Mouse (Mus musculus) stomach, postnatal 0 days (tissue): ENCODE measurements around the gene Zbtb16. TPM values are rescaled to one million over a fixed set of nuclear protein-coding genes. Genes with fewer than 3 reads are reported as not detected.
A peak's percentile ranks its signal among the peaks of the same experiment; 100 is the strongest.

ENCODE experiments used
- ATAC-seq: fragments of 200-750 bp; cut with Nextera tagmentation; 2 replicates; pipeline ENCODE4 v1.8.0; 2017; ENCODE audit not compliant: low FRiP score, low TSS enrichment
- DNase-seq: peaks from one replicate; pipeline ENCODE4 v3.0.0-alpha.2; 2016; ENCODE audit warnings: low spot score
- H3K27ac ChIP-seq: fragments of 300-500 bp; sonication (generic); replicated peaks from 2 replicates; pipeline ENCODE4 v1.5.1; 2014; ENCODE audit warnings: mild to moderate bottlenecking, control low read depth
- H3K27me3 ChIP-seq: fragments of 300-500 bp; sonication (generic); 2 replicates; pipeline ENCODE4 v1.6.1; 2014; ENCODE audit warnings: low read length; ENCODE audit not compliant: control insufficient read depth, insufficient read depth
- H3K36me3 ChIP-seq: fragments of 300-500 bp; sonication (generic); 2 replicates; pipeline ENCODE4 v1.6.1; 2014; ENCODE audit warnings: low read length, mixed read lengths; ENCODE audit not compliant: control insufficient read depth, insufficient read depth
- H3K4me1 ChIP-seq: fragments of 300-500 bp; sonication (generic); replicated peaks from 2 replicates; pipeline ENCODE4 v1.6.1; 2014; ENCODE audit warnings: antibody characterized with exemption; ENCODE audit not compliant: control insufficient read depth, insufficient read depth
- H3K4me2 ChIP-seq: fragments of 300-500 bp; sonication (generic); replicated peaks from 2 replicates; pipeline ENCODE4 v1.6.1; 2014; ENCODE audit warnings: low read depth, mild to moderate bottlenecking, control low read depth, moderate library complexity
- H3K4me3 ChIP-seq: fragments of 300-500 bp; sonication (generic); 2 replicates; pipeline ENCODE4 v1.5.1; 2014; ENCODE audit warnings: low read depth, low read length, control low read depth
- H3K9ac ChIP-seq: fragments of 300-500 bp; sonication (generic); 2 replicates; pipeline ENCODE4 v1.6.1; 2014; ENCODE audit warnings: mild to moderate bottlenecking, low read length, control low read depth, mixed read lengths
- H3K9me3 ChIP-seq: fragments of 300-500 bp; sonication (generic); 2 replicates; pipeline ENCODE4 v1.6.1; 2016; ENCODE audit warnings: low read length; ENCODE audit not compliant: control insufficient read depth
- CTCF ChIP-seq: IDR thresholded peaks from 2 replicates; pipeline ENCODE4 v1.5.1; 2016; ENCODE audit warnings: antibody characterized with exemption, low read depth, mild to moderate bottlenecking, moderate library complexity
- EP300 ChIP-seq: optimal IDR thresholded peaks from 2 replicates; pipeline ENCODE3; 2016; ENCODE audit warnings: antibody characterized with exemption
- WGBS: fragments of 180-500 bp; shearing (Covaris S2); extraction: QIAGEN DNeasy Blood & Tissue Kit; methylation state at CpG from one replicate; pipeline ENCODE4 v1.1.7; 2014; 5-methylcytosine and 5-hydroxymethylcytosine counted together
- polyA plus RNA-seq: library from polyadenylated mRNA; unstranded; fragments of >200 nt; fragmentation: Nextera tagmentation; extraction: Ambion mirVana; gene quantifications from 2 replicates; pipeline ENCODE4 v1.2.1, GENCODE M21; 2015

The Zbtb16 gene
- polyA plus RNA-seq, 1 experiment from 2014 or later = 1.7 TPM

- Histone ChIP-seq H3K4me2 (no peak overlapping the region), H3K36me3 (no peaks in the 10 kb centered on the region), H3K27me3 (no peaks in the 10 kb centered on the region), H3K9me3 (no peaks in the 10 kb centered on the region), H3K9ac (no peak overlapping the region), H3K4me1 (no peaks in the 10 kb centered on the region), H3K27ac (no peak overlapping the region), H3K4me3 (no peak overlapping the region)
- ATAC-seq (no peak), DNase-seq (no peak)
- no peak for TF ChIP-seq EP300
- peak; percentile 31; the same call in 1 of the 2 replicates for TF ChIP-seq CTCF
- 92% methylated on average over 5 of the region's 5 CpGs for WGBS
Measured at GRCm38 (mm10) chr9:48605697-48606096, 230.3 kb downstream of the Zbtb16 start.

- no peaks in the 10 kb centered on the region for H3K4me1 ChIP-seq
- no peak for ATAC-seq
- H3K36me3 ChIP-seq = no peaks in the 10 kb centered on the region
- 16% methylated on average over 8 of the region's 8 CpGs for WGBS
- TF ChIP-seq EP300 = no peak
- no peak for TF ChIP-seq CTCF
- no peak for DNase-seq
- H3K9me3 ChIP-seq = no peaks in the 10 kb centered on the region
- H3K9ac ChIP-seq = no peak within 1 kb of the TSS
- 0 out of 2 replicates have a peak within 1 kb of the TSS, but pooled peaks have one; percentile 3 for H3K4me3 ChIP-seq
- H3K27me3 ChIP-seq = no peaks in the 10 kb centered on the region
- no peak within 1 kb of the TSS for H3K27ac ChIP-seq
- H3K4me2 ChIP-seq = peak within 1 kb of the TSS; percentile 14; the same call in 1 of the 2 replicates
Measured at GRCm38 (mm10) chr9:48604939-48605598, 231.0 kb downstream of the Zbtb16 start, which contains the start of gene Nnmt. Gene Nnmt (minus strand): TSS chr9:48605153.

Other genes with a start within 250 kb of the Zbtb16 start
- 3.3 and 5.3 TPM in 2 replicates for gene Nnmt, start 231.1 kb downstream of the Zbtb16 start, polyA plus RNA-seq
- gene Htr3a, start 74.9 kb upstream of the Zbtb16 start, polyA plus RNA-seq = 1.3 and 1.4 TPM in 2 replicates
- gene Htr3b, start 128.8 kb upstream of the Zbtb16 start, polyA plus RNA-seq = 0.19 and 0.21 TPM in 2 replicates
- 6.6 and 8.1 TPM in 2 replicates for gene Usp28, start 149.2 kb upstream of the Zbtb16 start, polyA plus RNA-seq
- 14.1 and 15.1 TPM in 2 replicates for gene Zw10, start 219.4 kb upstream of the Zbtb16 start, polyA plus RNA-seq
- gene Tmprss5, start 245.0 kb upstream of the Zbtb16 start, polyA plus RNA-seq = 3.5 and 4.3 TPM in 2 replicates